Comparison of ENCODE assay signal across 10 mouse cellular contexts in the genomic region with DNA sequence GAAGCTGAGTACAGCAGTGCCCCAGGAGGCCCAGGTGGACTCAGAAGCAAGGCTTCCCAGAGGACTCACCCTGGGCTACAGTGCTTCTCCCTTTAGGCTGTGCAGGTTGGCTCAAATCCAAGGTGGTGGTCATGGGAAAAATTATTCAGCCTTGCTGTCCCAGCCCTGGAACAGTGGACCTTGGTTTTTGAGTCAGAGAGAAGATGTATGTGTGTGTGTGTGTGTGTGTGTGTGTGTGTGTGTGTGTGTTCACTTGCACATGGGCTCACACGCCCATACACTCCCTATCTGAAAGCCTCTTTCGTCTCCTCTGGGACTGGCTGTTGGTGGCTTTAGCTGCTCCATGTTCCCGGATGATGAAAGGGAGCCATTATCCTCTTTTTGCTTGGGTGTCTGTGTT. TPM values are rescaled to one million over a fixed set of nuclear protein-coding genes. Genes with fewer than 3 reads are reported as not detected.
DNase-seq lines count a peak whose midpoint lies in the region; ATAC-seq and TF ChIP-seq lines count a peak whose summit lies in the region.
"Had no signal": no experiment of that assay in that cellular context is flagged by ENCODE, and none has a peak within 500 bp of the region (broad histone marks: within the 10 kb centered on the region; RNA-seq: fewer than 3 reads in every experiment).

No protein-coding gene starts in this region.

- H3K9ac ChIP-seq in forebrain, embryonic 13.5 days = no peak overlapping the region
- no peak overlapping the region for H3K9ac ChIP-seq in midbrain, embryonic 16.5 days (ENCODE audit: low read depth, low read length)
- H3K9ac ChIP-seq in hindbrain, embryonic 16.5 days (ENCODE audit: low read depth, low read length) = no peak overlapping the region
- no peak overlapping the region for H3K9ac ChIP-seq in stomach, postnatal 0 days (ENCODE audit: low read length)

- 12% methylated on average over 3 of the region's 3 CpGs for WGBS in forebrain, embryonic 13.5 days
- WGBS in forebrain, embryonic 10.5 days = 37% methylated on average over 3 of the region's 3 CpGs
- 44% methylated on average over 3 of the region's 3 CpGs for WGBS in midbrain, embryonic 10.5 days
- 31% methylated on average over 3 of the region's 3 CpGs for WGBS in midbrain, embryonic 16.5 days
- 16% methylated on average over 3 of the region's 3 CpGs for WGBS in hindbrain, embryonic 16.5 days
- WGBS in stomach, postnatal 0 days = 42% methylated on average over 3 of the region's 3 CpGs

- no peak; the same call in 1 of the 2 replicates for ATAC-seq in forebrain, embryonic 13.5 days
- no peak for ATAC-seq in midbrain, embryonic 16.5 days
- peak; percentile 40; the same call in 1 of the 2 replicates for ATAC-seq in hindbrain, embryonic 16.5 days
- peak; percentile 57 for ATAC-seq in stomach, postnatal 0 days (ENCODE audit: low FRiP score, low TSS enrichment)

- peaks cover 31% of the 10 kb centered on the region for H3K4me1 ChIP-seq in forebrain, embryonic 13.5 days
- peaks cover 48% of the 10 kb centered on the region for H3K4me1 ChIP-seq in forebrain, embryonic 10.5 days
- H3K4me1 ChIP-seq in midbrain, embryonic 10.5 days = peaks cover 50% of the 10 kb centered on the region
- H3K4me1 ChIP-seq in midbrain, embryonic 16.5 days (ENCODE audit: control insufficient read depth, insufficient read depth, low read length) = peaks cover 20% of the 10 kb centered on the region; the same call in 1 of the 2 replicates
- H3K4me1 ChIP-seq in hindbrain, embryonic 16.5 days (ENCODE audit: control insufficient read depth, insufficient read depth, low read depth, low read length) = peaks cover 17% of the 10 kb centered on the region
- 0 out of 2 replicates have a peak, but pooled peaks cover 4% of the 10 kb centered on the region for H3K4me1 ChIP-seq in stomach, postnatal 0 days (replicated peaks; ENCODE audit: control insufficient read depth, insufficient read depth)

- H3K4me2 ChIP-seq in forebrain, embryonic 13.5 days = peak overlapping the region; percentile 8; the same call in 1 of the 2 replicates
- no peak overlapping the region for H3K4me2 ChIP-seq in midbrain, embryonic 16.5 days (ENCODE audit: low read length)
- no peak overlapping the region for H3K4me2 ChIP-seq in hindbrain, embryonic 16.5 days (ENCODE audit: low read length)
- no peak overlapping the region for H3K4me2 ChIP-seq in stomach, postnatal 0 days (replicated peaks; ENCODE audit: low read depth)

- H3K36me3 ChIP-seq in forebrain, embryonic 13.5 days (ENCODE audit: poor library complexity, severe bottlenecking) = no peaks in the 10 kb centered on the region
- H3K36me3 ChIP-seq in forebrain, embryonic 10.5 days (replicated peaks) = no peaks in the 10 kb centered on the region
- no peaks in the 10 kb centered on the region for H3K36me3 ChIP-seq in midbrain, embryonic 10.5 days
- H3K36me3 ChIP-seq in midbrain, embryonic 16.5 days (ENCODE audit: control insufficient read depth, insufficient read depth, low read length) = no peaks in the 10 kb centered on the region
- no peaks in the 10 kb centered on the region for H3K36me3 ChIP-seq in hindbrain, embryonic 16.5 days (ENCODE audit: control insufficient read depth, insufficient read depth, low read length)
- H3K36me3 ChIP-seq in stomach, postnatal 0 days (ENCODE audit: control insufficient read depth, insufficient read depth, low read length) = no peaks in the 10 kb centered on the region

- no peak overlapping the region for H3K4me3 ChIP-seq in forebrain, embryonic 13.5 days
- no peak overlapping the region for H3K4me3 ChIP-seq in forebrain, embryonic 10.5 days
- no peak overlapping the region for H3K4me3 ChIP-seq in midbrain, embryonic 10.5 days
- no peak overlapping the region for H3K4me3 ChIP-seq in midbrain, embryonic 16.5 days (ENCODE audit: low read depth, low read length)
- H3K4me3 ChIP-seq in hindbrain, embryonic 16.5 days (ENCODE audit: low read length) = no peak overlapping the region
- no peak overlapping the region for H3K4me3 ChIP-seq in stomach, postnatal 0 days (ENCODE audit: low read depth, low read length)

- peaks cover 75% of the 10 kb centered on the region for H3K27me3 ChIP-seq in forebrain, embryonic 13.5 days
- H3K27me3 ChIP-seq in forebrain, embryonic 10.5 days (ENCODE audit: poor library complexity, severe bottlenecking) = peaks cover 73% of the 10 kb centered on the region
- peaks cover 22% of the 10 kb centered on the region for H3K27me3 ChIP-seq in midbrain, embryonic 10.5 days (ENCODE audit: low read depth, poor library complexity, severe bottlenecking)
- peaks cover 12% of the 10 kb centered on the region for H3K27me3 ChIP-seq in midbrain, embryonic 16.5 days (ENCODE audit: control insufficient read depth, insufficient read depth, low read depth, low read length)
- H3K27me3 ChIP-seq in hindbrain, embryonic 16.5 days (replicated peaks; ENCODE audit: control insufficient read depth, insufficient read depth, low read length) = peaks cover 2% of the 10 kb centered on the region
- H3K27me3 ChIP-seq in stomach, postnatal 0 days (ENCODE audit: control insufficient read depth, insufficient read depth, low read length) = no peaks in the 10 kb centered on the region

- H3K27ac ChIP-seq in forebrain, embryonic 13.5 days = no peak overlapping the region
- no peak overlapping the region for H3K27ac ChIP-seq in forebrain, embryonic 10.5 days
- H3K27ac ChIP-seq in midbrain, embryonic 10.5 days (replicated peaks) = peak overlapping the region; percentile 46; the same call in 1 of the 2 replicates
- H3K27ac ChIP-seq in midbrain, embryonic 16.5 days (ENCODE audit: low read length) = no peak overlapping the region
- H3K27ac ChIP-seq in hindbrain, embryonic 16.5 days (ENCODE audit: low read depth, low read length) = no peak overlapping the region
- H3K27ac ChIP-seq in stomach, postnatal 0 days (replicated peaks) = no peak overlapping the region

- DNase-seq in forebrain, embryonic 10.5 days (ENCODE audit: extremely low spot score, low spot score) = no peak
- DNase-seq in midbrain, embryonic 10.5 days (ENCODE audit: low spot score) = no peak
- peak; percentile 33 for DNase-seq in stomach, postnatal 0 days (ENCODE audit: low spot score)
- DNase-seq in spleen, adult 12 weeks (ENCODE audit: low spot score) = no peak
- no peak for DNase-seq in left cerebral cortex, adult 18-20 months (ENCODE audit: low spot score in 2 of 2)
- DNase-seq: liver had no signal

- no peak for TF ChIP-seq EP300 in stomach, postnatal 0 days (optimal IDR thresholded peaks at IDR 0.05)

- TF ChIP-seq CTCF in stomach, postnatal 0 days (IDR thresholded peaks at IDR 0.05; ENCODE audit: low read depth) = no peak

- H3K9me3 ChIP-seq in forebrain, embryonic 13.5 days (replicated peaks) = no peaks in the 10 kb centered on the region
- H3K9me3 ChIP-seq in forebrain, embryonic 10.5 days = no peaks in the 10 kb centered on the region
- H3K9me3 ChIP-seq in midbrain, embryonic 10.5 days (replicated peaks) = no peaks in the 10 kb centered on the region
- no peaks in the 10 kb centered on the region for H3K9me3 ChIP-seq in midbrain, embryonic 16.5 days (replicated peaks; ENCODE audit: control insufficient read depth, low read length, poor library complexity, severe bottlenecking)
- H3K9me3 ChIP-seq in hindbrain, embryonic 16.5 days (ENCODE audit: control insufficient read depth, low read length) = no peaks in the 10 kb centered on the region
- no peaks in the 10 kb centered on the region for H3K9me3 ChIP-seq in stomach, postnatal 0 days (ENCODE audit: control insufficient read depth, low read length)

RNA-seq across cellular contexts. Expression of gene Lrmda, which starts 16.4 kb away (rescaled TPM):
- not detected in 2 replicates for polyA plus RNA-seq in forebrain, embryonic 13.5 days (2015; fragmentation: Nextera tagmentation; extraction: Ambion mirVana)
- polyA plus RNA-seq in forebrain, embryonic 10.5 days (2016; fragmentation: Nextera tagmentation; extraction: Ambion mirVana) = 0.20 and 0.41 TPM in 2 replicates
- polyA plus RNA-seq in midbrain, embryonic 10.5 days (2016; fragmentation: Nextera tagmentation; extraction: Ambion mirVana) = 0.38 TPM in 1 of 2 replicates, not detected in the other
- 0.34 TPM in 1 of 2 replicates, not detected in the other for polyA plus RNA-seq in midbrain, embryonic 16.5 days (2015; fragmentation: Nextera tagmentation; extraction: Ambion mirVana)
- 0.30 and 0.80 TPM in 2 replicates for polyA plus RNA-seq in hindbrain, embryonic 16.5 days (2015; fragmentation: Nextera tagmentation; extraction: Ambion mirVana)
- 0.39 and 0.46 TPM in 2 replicates for polyA plus RNA-seq in stomach, postnatal 0 days (2015; fragmentation: Nextera tagmentation; extraction: Ambion mirVana)
- total RNA-seq in left cerebral cortex, adult 18-20 months (2021) = 1 to 10 TPM; 1.4 to 1.7 TPM
- polyA plus RNA-seq: C2C12 had no signal

RNA-seq across cellular contexts. Expression of gene Zfp503, which starts 46.5 kb away (rescaled TPM):
- 6.1 and 7.7 TPM in 2 replicates for polyA plus RNA-seq in forebrain, embryonic 13.5 days (2015; fragmentation: Nextera tagmentation; extraction: Ambion mirVana)
- polyA plus RNA-seq in forebrain, embryonic 10.5 days (2016; fragmentation: Nextera tagmentation; extraction: Ambion mirVana) = 7.6 and 8.6 TPM in 2 replicates
- 11.2 and 13.0 TPM in 2 replicates for polyA plus RNA-seq in midbrain, embryonic 10.5 days (2016; fragmentation: Nextera tagmentation; extraction: Ambion mirVana)
- 4.0 and 4.4 TPM in 2 replicates for polyA plus RNA-seq in midbrain, embryonic 16.5 days (2015; fragmentation: Nextera tagmentation; extraction: Ambion mirVana)
- polyA plus RNA-seq in hindbrain, embryonic 16.5 days (2015; fragmentation: Nextera tagmentation; extraction: Ambion mirVana) = 8.0 and 9.9 TPM in 2 replicates
- polyA plus RNA-seq in stomach, postnatal 0 days (2015; fragmentation: Nextera tagmentation; extraction: Ambion mirVana) = 10.0 and 11.3 TPM in 2 replicates
- 1 to 10 TPM; 3.9 to 4.5 TPM for total RNA-seq in left cerebral cortex, adult 18-20 months (2021)

Comparison
In these comparisons a context has a peak if more than half of its experiments do, and no peak if none do; other contexts are left out.
1. ATAC-seq: peak in hindbrain, embryonic 16.5 days (single experiment) and stomach, postnatal 0 days (single experiment); none in forebrain, embryonic 13.5 days (single experiment) and midbrain, embryonic 16.5 days (single experiment).